Mouse (Mus musculus): ENCODE data around the gene Cldn6.

GRCm38 (mm10) chr17:23726758-23727142 lies 47.7 kb downstream of the Cldn6 start:
- TF ChIP-seq CTCF (IDR thresholded peaks at IDR 0.05; ENCODE audit: low read depth, low read length) (no peak), POLR2A (IDR thresholded peaks at IDR 0.05; ENCODE audit: extremely low read depth, insufficient read depth, low read length) (no peak)
